Mouse (Mus musculus): ENCODE results near the gene Mipol1. TPM values are rescaled to one million over a fixed set of nuclear protein-coding genes. Genes with fewer than 3 reads are reported as not detected.
A peak's percentile ranks its signal among the peaks of the same experiment; 100 is the strongest.

Gene Mipol1
- polyA plus RNA-seq, 1 experiment from 2014 or later: 5.8 TPM

DNA sequence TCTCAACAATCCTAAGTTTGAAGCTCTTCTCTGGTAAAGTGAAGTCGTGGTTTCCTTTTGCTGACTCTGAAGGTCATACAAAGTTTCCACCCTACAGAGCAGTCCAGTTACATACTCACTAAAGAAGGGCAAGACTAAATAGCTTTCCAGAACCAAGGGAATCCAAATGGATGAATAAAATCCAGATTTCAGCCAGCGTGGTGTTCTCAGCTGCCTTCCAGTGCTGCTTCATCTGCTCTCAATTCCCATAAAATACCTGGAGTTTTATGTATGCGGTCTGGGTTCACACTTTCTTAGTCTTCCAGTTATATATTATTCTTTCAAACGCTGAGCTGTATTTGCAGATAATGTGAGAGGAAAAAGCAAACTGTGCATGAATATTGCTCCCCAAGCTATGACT is 280.9 kb downstream of the Mipol1 start:
- Histone ChIP-seq H3K9ac (ENCODE audit: low read length) (no peak overlapping the region), H3K4me1 (ENCODE audit: control insufficient read depth, insufficient read depth, low read length) (no peaks in the 10 kb centered on the region), H3K27ac (ENCODE audit: low read depth, low read length) (no peak overlapping the region), H3K4me2 (ENCODE audit: low read depth) (no peak overlapping the region), H3K4me3 (ENCODE audit: low read depth, low read length) (no peak overlapping the region), H3K27me3 (ENCODE audit: control insufficient read depth, insufficient read depth, low read length) (no peaks in the 10 kb centered on the region), H3K36me3 (ENCODE audit: control insufficient read depth, insufficient read depth, low read length) (no peaks in the 10 kb centered on the region), H3K9me3 (ENCODE audit: control insufficient read depth, low read length) (no peaks in the 10 kb centered on the region)
- WGBS: 87% methylated on average over 4 of the region's 4 CpGs
- DNase-seq (ENCODE audit: low spot score) (no peak), ATAC-seq (ENCODE audit: insufficient read depth, low FRiP score, low TSS enrichment) (no peak)

DNA sequence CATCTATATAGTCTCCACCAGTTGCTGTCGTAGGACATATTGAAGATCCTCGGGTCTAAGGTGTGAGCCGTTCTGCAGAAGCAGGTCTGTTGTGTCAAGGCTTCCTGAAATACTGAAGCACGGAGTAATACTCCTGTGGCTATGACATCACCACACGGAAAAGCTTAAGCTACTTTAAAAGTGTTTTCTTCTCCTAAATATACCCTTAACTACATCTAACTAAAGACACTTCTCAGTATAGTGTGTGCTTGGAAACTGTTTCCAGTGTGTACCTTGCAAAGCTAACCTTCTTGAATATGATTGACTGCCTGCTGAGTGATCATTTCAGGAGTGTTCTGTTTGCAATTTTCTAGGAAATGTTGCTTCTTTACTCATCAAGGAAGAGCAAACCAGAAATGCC is 281.3 kb downstream of the Mipol1 start:
- Histone ChIP-seq H3K9me3 (ENCODE audit: control insufficient read depth, low read length) (no peaks in the 10 kb centered on the region), H3K27ac (ENCODE audit: low read depth, low read length) (no peak overlapping the region), H3K4me1 (ENCODE audit: control insufficient read depth, insufficient read depth, low read length) (no peaks in the 10 kb centered on the region), H3K9ac (ENCODE audit: low read length) (no peak overlapping the region), H3K27me3 (ENCODE audit: control insufficient read depth, insufficient read depth, low read length) (no peaks in the 10 kb centered on the region), H3K36me3 (ENCODE audit: control insufficient read depth, insufficient read depth, low read length) (no peaks in the 10 kb centered on the region), H3K4me3 (ENCODE audit: low read depth, low read length) (no peak overlapping the region), H3K4me2 (ENCODE audit: low read depth) (no peak overlapping the region)
- DNase-seq (ENCODE audit: low spot score) (no peak), ATAC-seq (ENCODE audit: insufficient read depth, low FRiP score, low TSS enrichment) (no peak)
- 88% methylated on average over 5 of the region's 5 CpGs for WGBS

DNA sequence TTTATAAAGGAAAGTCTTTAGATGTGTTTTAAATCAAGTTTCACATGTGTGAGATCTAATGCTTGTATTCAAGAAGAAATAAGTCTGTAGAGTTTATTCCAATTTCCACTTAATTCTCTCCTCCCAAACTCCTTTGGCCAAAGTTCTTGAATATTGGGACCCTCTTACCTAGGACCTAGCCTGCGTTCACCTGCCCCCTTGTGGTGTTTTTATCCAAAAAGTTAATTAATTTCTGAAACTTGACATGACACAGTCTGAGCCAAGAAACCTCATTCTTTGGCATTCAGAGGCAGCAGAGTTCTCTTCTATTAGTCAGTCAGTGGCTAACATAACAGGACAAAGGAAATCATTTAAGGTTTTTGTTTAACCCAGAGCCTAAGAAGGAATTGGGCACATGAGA is 284.3 kb downstream of the Mipol1 start:
- H3K4me2 ChIP-seq (ENCODE audit: low read depth): no peak overlapping the region
- WGBS: 59% methylated on average over 1 of the region's 1 CpGs
- H3K27ac ChIP-seq (ENCODE audit: low read depth, low read length): no peak overlapping the region
- no peak overlapping the region for H3K9ac ChIP-seq (ENCODE audit: low read length)
- ATAC-seq (ENCODE audit: insufficient read depth, low FRiP score, low TSS enrichment) (no peak), DNase-seq (ENCODE audit: low spot score) (no peak)
- H3K36me3 ChIP-seq (ENCODE audit: control insufficient read depth, insufficient read depth, low read length): no peaks in the 10 kb centered on the region
- no peaks in the 10 kb centered on the region for H3K27me3 ChIP-seq (ENCODE audit: control insufficient read depth, insufficient read depth, low read length)
- no peaks in the 10 kb centered on the region for H3K9me3 ChIP-seq (ENCODE audit: control insufficient read depth, low read length)
- no peak overlapping the region for H3K4me3 ChIP-seq (ENCODE audit: low read depth, low read length)
- H3K4me1 ChIP-seq (ENCODE audit: control insufficient read depth, insufficient read depth, low read length): no peaks in the 10 kb centered on the region

DNA sequence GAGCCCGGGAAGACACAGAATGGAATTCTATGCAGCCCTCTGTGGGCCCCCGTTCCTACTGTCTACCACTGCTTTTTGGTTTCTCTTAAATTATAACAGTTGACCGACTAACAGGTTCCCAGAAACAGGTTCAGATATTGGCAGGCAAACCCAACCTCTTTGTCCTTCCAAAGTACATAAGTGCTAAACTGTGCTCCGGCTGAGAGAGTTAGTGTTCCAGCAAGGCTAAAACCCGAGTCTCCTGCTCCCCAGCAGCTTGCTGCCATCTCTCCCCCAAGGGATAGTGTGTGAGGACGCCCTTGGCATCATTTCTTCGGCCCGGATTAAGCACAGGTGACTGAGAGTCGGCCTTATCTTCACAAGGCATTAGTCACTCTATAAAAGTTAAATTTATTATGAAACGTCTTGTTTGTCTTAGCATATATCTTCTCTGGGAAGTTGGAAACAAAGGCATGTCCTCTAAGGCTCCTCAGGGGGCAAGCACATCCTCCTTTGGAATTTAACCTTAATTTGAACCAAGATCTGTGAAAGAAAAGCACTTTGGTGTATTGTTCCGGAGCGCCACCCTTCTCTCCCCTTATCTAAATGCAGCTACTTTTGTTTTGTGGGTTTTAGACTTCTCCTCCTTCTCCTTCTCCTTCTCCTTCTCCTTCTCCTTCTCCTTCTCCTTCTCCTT is 285.6 kb downstream of the Mipol1 start:
- WGBS: 42% methylated on average over 12 of the region's 12 CpGs

DNA sequence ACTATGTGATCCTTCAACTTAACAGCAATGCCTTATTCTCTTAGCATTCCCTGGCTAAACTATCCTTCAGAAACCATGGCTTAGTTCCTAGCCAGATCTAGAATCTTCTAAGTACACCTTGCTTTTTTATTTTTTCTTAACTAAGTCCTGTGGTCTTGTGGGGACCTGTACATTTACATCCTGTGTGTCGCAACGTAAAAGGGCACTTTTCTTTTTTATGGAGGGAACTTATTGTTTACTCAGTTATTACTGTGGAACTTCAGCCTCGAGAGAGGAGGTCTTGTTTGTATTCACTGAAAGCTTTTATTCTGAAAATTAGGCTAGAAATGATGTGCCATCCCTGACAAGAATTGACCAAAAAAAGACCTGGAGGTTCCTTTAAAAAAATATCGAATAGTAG is 298.1 kb downstream of the Mipol1 start:
- Histone ChIP-seq H3K36me3 (ENCODE audit: control insufficient read depth, insufficient read depth, low read length) (no peaks in the 10 kb centered on the region), H3K4me1 (ENCODE audit: control insufficient read depth, insufficient read depth, low read length) (no peaks in the 10 kb centered on the region), H3K9ac (ENCODE audit: low read length) (no peak overlapping the region), H3K27me3 (ENCODE audit: control insufficient read depth, insufficient read depth, low read length) (peaks cover 17% of the 10 kb centered on the region), H3K9me3 (ENCODE audit: control insufficient read depth, low read length) (no peaks in the 10 kb centered on the region), H3K4me2 (ENCODE audit: low read depth) (no peak overlapping the region), H3K4me3 (ENCODE audit: low read depth, low read length) (no peak overlapping the region), H3K27ac (ENCODE audit: low read depth, low read length) (no peak overlapping the region)
- WGBS: 81% methylated on average over 4 of the region's 4 CpGs
- DNase-seq (ENCODE audit: low spot score) (no peak), ATAC-seq (ENCODE audit: insufficient read depth, low FRiP score, low TSS enrichment) (no peak)

More for the DNA sequence above, 285.6 kb downstream of the Mipol1 start:
- no peak overlapping the region for H3K27ac ChIP-seq (ENCODE audit: low read depth, low read length)
- H3K4me2 ChIP-seq (ENCODE audit: low read depth): no peak overlapping the region
- H3K27me3 ChIP-seq (ENCODE audit: control insufficient read depth, insufficient read depth, low read length): no peaks in the 10 kb centered on the region
- no peaks in the 10 kb centered on the region for H3K4me1 ChIP-seq (ENCODE audit: control insufficient read depth, insufficient read depth, low read length)
- H3K9ac ChIP-seq (ENCODE audit: low read length): no peak overlapping the region
- H3K9me3 ChIP-seq (ENCODE audit: control insufficient read depth, low read length): no peaks in the 10 kb centered on the region
- no peak overlapping the region for H3K4me3 ChIP-seq (ENCODE audit: low read depth, low read length)
- no peak for ATAC-seq (ENCODE audit: insufficient read depth, low FRiP score, low TSS enrichment)
- H3K36me3 ChIP-seq (ENCODE audit: control insufficient read depth, insufficient read depth, low read length): no peaks in the 10 kb centered on the region
- DNase-seq (ENCODE audit: low spot score): no peak

DNA sequence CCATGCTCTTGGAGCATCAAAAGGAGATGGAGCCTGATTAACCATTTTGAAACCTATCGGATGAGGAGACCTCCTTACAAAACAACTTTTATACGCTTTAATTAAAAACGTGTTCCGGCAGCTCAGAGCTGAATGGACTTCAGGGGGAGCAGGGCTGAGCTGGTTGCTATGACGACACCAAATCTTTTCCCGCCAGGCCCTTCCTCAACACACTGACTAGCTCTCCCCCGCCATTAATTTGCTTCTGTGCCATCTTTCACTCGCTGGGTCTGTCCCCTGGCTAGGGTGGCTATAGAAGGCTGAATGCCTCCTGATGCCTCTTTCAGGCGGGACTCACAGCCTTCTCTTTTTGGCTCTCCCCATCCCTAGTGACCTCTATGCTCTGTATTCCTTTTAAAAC is 300.2 kb downstream of the Mipol1 start:
- peaks cover 36% of the 10 kb centered on the region for H3K27me3 ChIP-seq (ENCODE audit: control insufficient read depth, insufficient read depth, low read length)
- H3K27ac ChIP-seq (ENCODE audit: low read depth, low read length): no peak overlapping the region
- no peak overlapping the region for H3K4me2 ChIP-seq (ENCODE audit: low read depth)
- DNase-seq (ENCODE audit: low spot score) (peak; percentile 31), ATAC-seq (ENCODE audit: insufficient read depth, low FRiP score, low TSS enrichment) (peak; percentile 78)
- WGBS: 15% methylated on average over 9 of the region's 9 CpGs
- no peak overlapping the region for H3K9ac ChIP-seq (ENCODE audit: low read length)
- H3K36me3 ChIP-seq (ENCODE audit: control insufficient read depth, insufficient read depth, low read length): no peaks in the 10 kb centered on the region
- H3K4me3 ChIP-seq (ENCODE audit: low read depth, low read length): no peak overlapping the region
- 0 out of 2 replicates have a peak, but pooled peaks cover 2% of the 10 kb centered on the region for H3K4me1 ChIP-seq (ENCODE audit: control insufficient read depth, insufficient read depth, low read length)
- no peaks in the 10 kb centered on the region for H3K9me3 ChIP-seq (ENCODE audit: control insufficient read depth, low read length)

DNA sequence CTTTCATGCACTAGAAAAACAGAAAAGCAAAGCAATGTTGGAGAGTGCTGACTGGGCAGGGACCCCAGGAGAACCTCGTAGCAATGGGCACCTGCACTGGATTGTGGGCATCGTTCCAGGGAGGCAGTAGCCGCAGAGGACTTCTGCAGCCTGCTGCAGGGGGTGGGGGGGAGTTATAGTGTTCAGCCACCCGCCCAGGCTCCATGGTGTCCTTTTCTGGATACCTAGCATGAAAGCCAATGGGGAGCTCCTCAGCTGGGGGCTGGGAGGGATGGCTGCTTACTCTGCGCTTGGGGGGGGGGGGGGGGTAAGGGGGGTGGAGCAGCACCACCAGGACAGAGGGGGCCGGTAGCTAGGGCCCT is 304.3 kb downstream of the Mipol1 start:
- peaks cover 71% of the 10 kb centered on the region for H3K27me3 ChIP-seq (ENCODE audit: control insufficient read depth, insufficient read depth, low read length)
- H3K4me2 ChIP-seq (ENCODE audit: low read depth): peak overlapping the region; percentile 19
- H3K4me1 ChIP-seq (ENCODE audit: control insufficient read depth, insufficient read depth, low read length): peaks cover 17% of the 10 kb centered on the region
- DNase-seq (ENCODE audit: low spot score) (no peak), ATAC-seq (ENCODE audit: insufficient read depth, low FRiP score, low TSS enrichment) (no peak)
- no peaks in the 10 kb centered on the region for H3K9me3 ChIP-seq (ENCODE audit: control insufficient read depth, low read length)
- H3K27ac ChIP-seq (ENCODE audit: low read depth, low read length): no peak overlapping the region
- 1% methylated on average over 5 of the region's 6 CpGs for WGBS
- H3K4me3 ChIP-seq (ENCODE audit: low read depth, low read length): 0 out of 2 replicates have a peak overlapping the region, but pooled peaks have one; percentile 10
- no peaks in the 10 kb centered on the region for H3K36me3 ChIP-seq (ENCODE audit: control insufficient read depth, insufficient read depth, low read length)
- no peak overlapping the region for H3K9ac ChIP-seq (ENCODE audit: low read length)

DNA sequence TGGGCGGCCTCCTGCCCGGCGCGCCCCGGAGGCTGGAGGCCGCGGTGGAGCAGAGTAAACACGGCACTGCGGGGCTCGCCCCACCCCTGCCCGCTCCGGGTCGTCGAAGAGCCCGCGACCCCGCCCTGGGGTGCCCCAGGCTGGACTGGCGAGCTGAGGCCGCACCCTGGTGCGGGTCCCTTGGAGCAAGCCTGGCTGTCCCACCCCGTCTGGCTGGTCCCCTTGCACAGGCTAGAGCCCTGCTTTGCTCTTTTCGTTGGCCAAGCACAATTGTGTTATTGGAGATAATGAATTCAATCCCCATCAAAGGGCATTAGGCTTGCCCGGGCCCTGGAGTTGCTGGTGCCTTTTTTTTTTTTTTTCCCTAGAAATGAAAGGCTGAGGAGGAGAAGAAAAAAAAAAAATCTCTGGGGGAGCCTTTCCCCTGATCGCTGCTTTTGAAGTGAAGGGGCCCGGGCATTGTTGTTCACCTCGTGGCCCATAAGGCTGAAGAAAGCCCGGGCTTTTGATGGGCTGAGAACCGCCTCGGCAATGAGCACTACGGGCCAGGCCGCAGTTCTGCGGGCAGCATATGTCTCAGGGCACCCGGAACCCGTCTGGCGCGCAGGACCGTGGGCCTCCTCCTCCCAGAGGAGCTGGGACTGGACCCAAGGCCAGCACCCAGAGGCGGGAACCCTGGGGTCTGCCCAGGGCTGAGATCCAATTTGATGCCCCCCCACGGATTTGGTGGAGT is 304.8 kb downstream of the Mipol1 start:
- ATAC-seq (ENCODE audit: insufficient read depth, low FRiP score, low TSS enrichment) (peak; percentile 49), DNase-seq (ENCODE audit: low spot score) (peak; percentile 47)
- 1% methylated on average over 34 of the region's 39 CpGs for WGBS
- H3K27ac ChIP-seq (ENCODE audit: low read depth, low read length): no peak overlapping the region
- no peaks in the 10 kb centered on the region for H3K9me3 ChIP-seq (ENCODE audit: control insufficient read depth, low read length)
- no peaks in the 10 kb centered on the region for H3K36me3 ChIP-seq (ENCODE audit: control insufficient read depth, insufficient read depth, low read length)
- peaks cover 77% of the 10 kb centered on the region for H3K27me3 ChIP-seq (ENCODE audit: control insufficient read depth, insufficient read depth, low read length)
- H3K4me2 ChIP-seq (ENCODE audit: low read depth): peak overlapping the region; percentile 19
- no peak overlapping the region for H3K9ac ChIP-seq (ENCODE audit: low read length)
- 0 out of 2 replicates have a peak overlapping the region, but pooled peaks have one; percentile 10 for H3K4me3 ChIP-seq (ENCODE audit: low read depth, low read length)
- H3K4me1 ChIP-seq (ENCODE audit: control insufficient read depth, insufficient read depth, low read length): peaks cover 18% of the 10 kb centered on the region
